8 mouse cellular contexts compared by ENCODE assay signal in genomic region chr2:119662220-119663182, GRCm38 (mm10). TPM values are rescaled to one million over a fixed set of nuclear protein-coding genes. Genes with fewer than 3 reads are reported as not detected.
DNase-seq lines count a peak whose midpoint lies in the region; ATAC-seq and TF ChIP-seq lines count a peak whose summit lies in the region.

Gene Ndufaf1 (minus strand): TSS chr2:119662827.

- ATAC-seq in forebrain, embryonic 14.5 days: peak; percentile 88
- ATAC-seq in neutrophil, adult 5-6 weeks (ENCODE audit: extremely low read depth, insufficient number of reproducible peaks, low FRiP score, poor library complexity, severe bottlenecking): peak; percentile 68

- DNase-seq in ES-CJ7 (ENCODE audit: low read depth, low spot score): peak; percentile 93
- peak; percentile 77 for DNase-seq in cerebellum, adult 11 months
- peak; percentile 82 for DNase-seq in forebrain, embryonic 14.5 days (ENCODE audit: low spot score)
- peak; percentile 61 for DNase-seq in heart, postnatal 25 days (ENCODE audit: low spot score)
- peak; percentile 73 to 88 for DNase-seq in layer of hippocampus, adult 18-20 months (ENCODE audit: low spot score in 2 of 2)
- DNase-seq in lung, adult 2 months: peak; percentile 83
- DNase-seq in thymus, adult 18-20 months: peak; percentile 61 to 75

- TF ChIP-seq CTCF in lung, adult 2 months (IDR thresholded peaks at IDR 0.05; ENCODE audit: insufficient read depth, low read length): no peak

- H3K4me1 ChIP-seq in forebrain, embryonic 14.5 days (ENCODE audit: control insufficient read depth, insufficient read depth, low read length): peaks cover 2% of the 10 kb centered on the region; the same call in 1 of the 2 replicates
- no peaks in the 10 kb centered on the region for H3K4me1 ChIP-seq in lung, adult 2 months (ENCODE audit: control insufficient read depth, insufficient read depth, low read length)

- H3K36me3 ChIP-seq in forebrain, embryonic 14.5 days (ENCODE audit: control insufficient read depth, insufficient read depth, low read length): peaks cover 19% of the 10 kb centered on the region

- H3K27me3 ChIP-seq in forebrain, embryonic 14.5 days (replicated peaks; ENCODE audit: control insufficient read depth, insufficient read depth, low read length): no peaks in the 10 kb centered on the region

- peak; percentile 56; the same call in 1 of the 2 replicates for TF ChIP-seq POLR2A in lung, adult 2 months (IDR thresholded peaks at IDR 0.05; ENCODE audit: borderline replicate concordance, extremely low read depth, low read depth, low read length)

- no peaks in the 10 kb centered on the region for H3K9me3 ChIP-seq in forebrain, embryonic 14.5 days (replicated peaks; ENCODE audit: control insufficient read depth, low read length)

- H3K9ac ChIP-seq in forebrain, embryonic 14.5 days (ENCODE audit: low read length): peak within 1 kb of the TSS; percentile 76

- intact Hi-C loops in heart, postnatal 25 days (cut with DNase I): loop anchor here (5.0 kb wide), 1 partner anchor 65 kb away; no protein-coding TSS in a partner anchor

- H3K4me2 ChIP-seq in forebrain, embryonic 14.5 days (ENCODE audit: low read length): peak within 1 kb of the TSS; percentile 75

- no peak within 1 kb of the TSS for H3K27ac ChIP-seq in forebrain, embryonic 14.5 days (ENCODE audit: low read depth, low read length)

- 1% methylated on average over 44 of the region's 44 CpGs for WGBS in forebrain, embryonic 14.5 days
- WGBS in lung, adult 2 months: 1% methylated on average over 44 of the region's 44 CpGs

- peak within 1 kb of the TSS; percentile 71 for H3K4me3 ChIP-seq in forebrain, embryonic 14.5 days (ENCODE audit: low read depth, low read length)
- peak within 1 kb of the TSS; percentile 94 for H3K4me3 ChIP-seq in lung, adult 2 months (replicated peaks; ENCODE audit: extremely low read depth, low read depth, low read length)

RNA-seq across cellular contexts. Expression of gene Ndufaf1, which starts in this region (rescaled TPM):
- polyA plus RNA-seq in forebrain, embryonic 14.5 days (2014; fragmentation: Nextera tagmentation; extraction: Ambion mirVana): 36.7 and 37.6 TPM in 2 replicates
- total RNA-seq in heart, postnatal 25 days (2021): 10 to 100 TPM; 66.3 to 67.5 TPM
- 10 to 100 TPM; 30.1 to 35.2 TPM for total RNA-seq in layer of hippocampus, adult 18-20 months (2021)
- polyA plus RNA-seq in lung, adult 2 months (2012; rRNA removed): 1.7 and 4.6 TPM in 2 replicates
- 14.0 and 20.1 TPM in 2 replicates for total RNA-seq in neutrophil, adult 5-6 weeks (2017)
